Mouse (Mus musculus): ENCODE measurements around the gene Uba1y. TPM values are rescaled to one million over a fixed set of nuclear protein-coding genes. Genes with fewer than 3 reads are reported as not detected.

Gene Uba1y
- total RNA-seq (2023), result not detected in 4 replicates

DNA sequence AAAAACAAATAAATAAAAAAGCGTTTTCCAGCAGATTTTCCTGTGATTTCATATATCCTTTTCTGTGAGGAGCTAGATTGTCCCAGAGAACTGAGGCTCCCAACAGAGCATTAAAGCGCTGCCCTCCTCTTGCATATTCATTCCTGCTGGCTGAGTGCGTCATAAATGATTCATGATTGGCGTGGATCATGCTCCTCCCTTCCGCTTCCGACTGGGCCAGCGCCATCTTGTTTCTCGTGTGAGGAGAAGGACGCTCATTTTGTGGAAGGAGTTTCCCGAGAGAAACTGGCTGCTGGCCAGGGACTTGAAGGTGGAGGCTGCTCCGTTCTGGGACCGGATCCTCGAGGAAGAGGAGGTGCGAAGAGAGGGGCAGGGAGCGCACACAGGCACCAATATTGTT lies at the start of gene Uba1y:
Gene Uba1y, plus strand, starts transcription at position 254 of the 400 bp plus-strand sequence.

DNA sequence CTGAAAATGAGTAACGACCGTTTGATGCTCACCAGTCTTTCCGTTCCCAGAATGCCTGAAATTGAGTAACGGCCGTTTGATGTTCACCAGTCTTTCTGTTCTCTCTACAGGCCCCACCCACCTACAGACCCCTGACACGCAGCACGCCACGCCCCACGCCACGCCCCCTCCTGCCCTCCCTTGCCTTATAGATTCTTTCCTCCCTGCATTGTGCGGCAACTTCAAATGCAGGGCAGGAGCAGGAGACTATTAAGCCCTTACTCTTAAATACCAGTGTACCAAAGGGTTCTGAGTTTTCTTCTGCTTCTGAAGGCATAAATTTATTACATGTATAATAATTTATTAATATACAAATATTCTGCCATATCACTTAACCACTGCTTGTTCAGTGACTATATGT lies 21.1 kb upstream of the Uba1y start, which contains the start of gene Zfy1:
Gene Zfy1, minus strand, starts transcription at position 101 of the 400 bp plus-strand sequence.

Other genes with a start within 250 kb of the Uba1y start
- not detected in 4 replicates for gene Zfy1, start 21.2 kb upstream of the Uba1y start, total RNA-seq (2023)
- 37.8 to 48.1 TPM (median 45.0 TPM) in 4 replicates for gene Kdm5d, start 79.1 kb downstream of the Uba1y start, total RNA-seq (2023)
- 127 to 145 TPM (median 139 TPM) in 4 replicates for gene Eif2s3y, start 191.9 kb downstream of the Uba1y start, total RNA-seq (2023)

Measured in B cell, adult 62 days (primary cell).